Mouse (Mus musculus) brain, embryonic 14.5 days (tissue): ENCODE measurements around the gene Nps.

Experiments
- CTCF ChIP-seq: fragments of 200-500 bp; IDR thresholded peaks from 2 replicates; pipeline ENCODE4 v1.5.1; 2012; ENCODE audit warnings: inconsistent platforms, mild to moderate bottlenecking, moderate library complexity, borderline replicate concordance; ENCODE audit not compliant: insufficient read depth, insufficient read length; ENCODE audit errors: extremely low read depth
- POLR2A ChIP-seq: fragments of 200-500 bp; IDR thresholded peaks from 2 replicates; pipeline ENCODE4 v1.6.1; 2012; ENCODE audit warnings: mild to moderate bottlenecking, inconsistent platforms, borderline replicate concordance; ENCODE audit not compliant: poor library complexity, insufficient read depth, insufficient read length, severe bottlenecking; ENCODE audit errors: extremely low read depth

- TF ChIP-seq CTCF (no peak), POLR2A (no peak)
These were observed 33.2 kb downstream of the Nps start for GRCm38 (mm10) chr7:135291646-135292236.
